Mouse (Mus musculus) ES-E14 (cell line): Measurements from ENCODE around the gene Map2k6.

Source experiments
- CHD2 ChIP-seq: IDR thresholded peaks from 2 replicates; pipeline ENCODE4 v1.6.1; 2014; ENCODE audit warnings: mild to moderate bottlenecking, low read depth, low read length, inconsistent platforms
- HCFC1 ChIP-seq: IDR thresholded peaks from 2 replicates; pipeline ENCODE4 v1.6.1; 2012; ENCODE audit warnings: low read length, inconsistent platforms, borderline replicate concordance; ENCODE audit not compliant: insufficient read depth
- MAFK ChIP-seq: IDR thresholded peaks from 2 replicates; pipeline ENCODE4 v1.6.1; 2014; ENCODE audit warnings: mild to moderate bottlenecking, low read depth, low read length, inconsistent platforms; ENCODE audit not compliant: insufficient read depth
- ZC3H11A ChIP-seq: IDR thresholded peaks from 2 replicates; pipeline ENCODE4 v1.6.1; 2012; ENCODE audit warnings: low read depth, mild to moderate bottlenecking, inconsistent platforms, low read length, borderline replicate concordance
- ZNF384 ChIP-seq: IDR thresholded peaks from 2 replicates; pipeline ENCODE4 v1.6.1; 2012; ENCODE audit warnings: low read depth, low read length, inconsistent platforms

GRCm38 (mm10) chr11:110372266-110372954 is 26.5 kb upstream of the Map2k6 start:
- TF ChIP-seq ZC3H11A (no peak), CHD2 (no peak), MAFK (no peak), HCFC1 (no peak), ZNF384 (no peak)
